In the genomic region with DNA sequence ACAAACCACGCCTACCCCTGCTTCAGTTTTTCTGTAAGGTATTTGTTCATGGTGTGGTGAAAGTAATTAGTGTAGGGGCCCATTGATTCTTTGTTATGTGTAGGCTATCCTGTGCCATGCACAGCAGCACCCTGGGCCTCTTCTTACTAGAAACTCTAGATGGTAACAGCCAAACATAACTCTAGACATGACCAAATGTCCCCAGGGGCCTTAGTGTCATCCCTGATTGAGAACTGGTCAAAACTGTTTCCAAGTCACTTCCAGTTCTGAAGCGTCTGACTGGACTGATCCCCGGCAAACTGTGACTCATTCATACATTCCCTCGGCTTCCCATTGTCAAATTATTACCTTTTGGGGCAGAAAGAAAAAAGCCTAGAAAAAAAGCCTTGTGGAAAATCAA, we compare ENCODE assay signal across 26 mouse cellular contexts.
"Had no signal": no experiment of that assay in that cellular context is flagged by ENCODE, and none has a peak within 500 bp of the region (broad histone marks: within the 10 kb centered on the region; RNA-seq: fewer than 3 reads in every experiment).

No protein-coding gene starts in this region.

- H3K4me2 ChIP-seq: embryonic facial prominence, embryonic 12.5 days; embryonic facial prominence, embryonic 13.5 days; embryonic facial prominence, embryonic 15.5 days; forebrain, embryonic 12.5 days; forebrain, embryonic 13.5 days; forebrain, embryonic 15.5 days had no signal

- DNase-seq: cerebellum, postnatal 10 days; cerebellum, postnatal 14 days; cerebellum, postnatal 25 days; cerebellum, postnatal 36 days; embryo, embryonic 11 days; forebrain, postnatal 0 days; gastrocnemius, adult 2 months; gastrocnemius, postnatal 10 days; gastrocnemius, postnatal 14 days; gastrocnemius, postnatal 25 days; gastrocnemius, postnatal 36 days; heart, adult 11 months; heart, adult 18-20 months; heart, adult 2 months had no signal

- H3K27me3 ChIP-seq: embryonic facial prominence, embryonic 12.5 days; embryonic facial prominence, embryonic 13.5 days; embryonic facial prominence, embryonic 15.5 days; forebrain, embryonic 12.5 days; forebrain, embryonic 13.5 days; forebrain, embryonic 15.5 days had no signal

- H3K4me3 ChIP-seq: embryonic facial prominence, embryonic 10.5 days; embryonic facial prominence, embryonic 12.5 days; embryonic facial prominence, embryonic 13.5 days; embryonic facial prominence, embryonic 15.5 days; erythroblast, embryonic 14.5 days; forebrain, embryonic 10.5 days; forebrain, embryonic 12.5 days; forebrain, embryonic 13.5 days; forebrain, embryonic 15.5 days; gastrocnemius, adult 2 months; heart, adult 2 months; heart, embryonic 10.5 days had no signal

- H3K9me3 ChIP-seq: embryonic facial prominence, embryonic 10.5 days; embryonic facial prominence, embryonic 12.5 days; embryonic facial prominence, embryonic 13.5 days; embryonic facial prominence, embryonic 15.5 days; forebrain, embryonic 10.5 days; forebrain, embryonic 12.5 days; forebrain, embryonic 13.5 days; forebrain, embryonic 15.5 days; heart, embryonic 10.5 days had no signal

- H3K9ac ChIP-seq: embryonic facial prominence, embryonic 12.5 days; embryonic facial prominence, embryonic 13.5 days; embryonic facial prominence, embryonic 15.5 days; forebrain, embryonic 12.5 days; forebrain, embryonic 13.5 days; forebrain, embryonic 15.5 days; forebrain, postnatal 0 days had no signal

- H3K36me3 ChIP-seq: embryonic facial prominence, embryonic 10.5 days; embryonic facial prominence, embryonic 12.5 days; embryonic facial prominence, embryonic 13.5 days; embryonic facial prominence, embryonic 15.5 days; forebrain, embryonic 10.5 days; forebrain, embryonic 12.5 days; forebrain, embryonic 15.5 days; heart, embryonic 10.5 days had no signal

- H3K27ac ChIP-seq: embryonic facial prominence, embryonic 10.5 days; embryonic facial prominence, embryonic 12.5 days; embryonic facial prominence, embryonic 13.5 days; embryonic facial prominence, embryonic 15.5 days; forebrain, embryonic 10.5 days; forebrain, embryonic 12.5 days; forebrain, embryonic 13.5 days; forebrain, embryonic 15.5 days; gastrocnemius, adult 2 months; heart, adult 2 months; heart, embryonic 10.5 days had no signal

- ATAC-seq: forebrain, embryonic 13.5 days; forebrain, embryonic 14.5 days; forebrain, embryonic 15.5 days; forebrain, embryonic 16.5 days; forebrain, postnatal 0 days had no signal

- H3K4me1 ChIP-seq: forebrain, embryonic 12.5 days; forebrain, embryonic 13.5 days; forebrain, embryonic 15.5 days had no signal
